Mouse (Mus musculus) ovary, postnatal 14 days (tissue): ENCODE data around the gene Cdipt.

Experiments used
- DNase-seq: peaks from one replicate; pipeline ENCODE4 v3.0.0; 2022; ENCODE audit warnings: low spot score

Cdipt gene

DNA sequence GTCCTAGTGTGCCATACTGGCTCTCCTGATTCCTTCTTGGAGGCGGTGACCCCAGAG is at the start of gene Cdipt:
Cdipt (plus strand) TSS at position 22 of the 57 bp plus-strand sequence.
- no peak for DNase-seq

DNA sequence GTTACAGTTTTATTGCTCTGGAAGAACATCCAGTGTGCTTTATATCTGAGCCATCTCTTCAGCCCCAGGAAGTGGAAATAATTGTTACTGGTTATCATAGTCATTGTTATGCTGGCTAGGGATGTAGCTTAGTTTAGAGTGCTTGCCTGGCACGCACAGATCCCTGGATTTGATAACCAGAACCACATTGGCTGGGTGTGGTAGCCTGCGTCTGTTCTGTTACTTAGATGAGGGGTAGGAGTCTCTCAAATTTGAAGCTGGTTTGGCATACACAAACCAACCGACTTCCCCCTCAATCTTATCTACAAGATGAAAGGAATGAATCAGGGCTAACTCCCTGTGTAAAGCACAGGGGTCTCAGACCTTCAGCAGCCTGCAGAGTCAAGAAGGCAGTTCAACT is 49.4 kb upstream of the Cdipt start:
- DNase-seq = no peak

DNA sequence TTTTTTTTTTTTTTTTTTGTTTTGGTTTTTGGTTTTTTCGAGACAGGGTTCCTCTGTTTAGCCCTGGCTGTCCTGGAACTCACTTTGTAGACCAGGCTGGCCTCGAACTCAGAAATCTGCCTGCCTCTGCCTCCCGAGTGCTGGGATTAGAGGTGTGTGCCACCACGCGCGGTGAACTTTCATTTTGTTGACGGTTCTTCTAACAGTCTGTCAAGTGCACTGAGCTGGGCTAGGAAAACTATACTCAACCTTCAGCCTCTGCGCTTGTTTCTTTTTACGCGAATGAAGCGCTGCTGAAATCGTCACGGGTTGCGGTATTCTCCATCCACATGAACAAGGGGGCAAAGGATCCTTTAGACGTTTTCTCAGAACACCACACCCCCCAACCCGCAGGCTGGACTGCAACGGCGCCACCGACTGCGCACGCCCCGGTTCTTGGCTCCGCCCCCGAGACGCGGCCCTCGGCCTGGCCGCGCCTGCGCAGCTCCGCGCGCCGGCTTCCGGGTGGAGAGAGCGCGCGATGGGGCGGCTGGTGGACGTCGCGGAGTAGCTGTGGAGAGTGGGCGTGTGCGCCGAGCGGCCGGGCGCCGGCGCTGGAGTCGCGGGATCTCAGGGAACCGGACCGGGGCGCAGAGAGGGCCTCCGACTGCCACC is 47.2 kb upstream of the Cdipt start, which contains the start of gene Kctd13:
Kctd13 (plus strand) TSS at position 496 of the 654 bp plus-strand sequence.
- DNase-seq = peak; percentile 91

DNA sequence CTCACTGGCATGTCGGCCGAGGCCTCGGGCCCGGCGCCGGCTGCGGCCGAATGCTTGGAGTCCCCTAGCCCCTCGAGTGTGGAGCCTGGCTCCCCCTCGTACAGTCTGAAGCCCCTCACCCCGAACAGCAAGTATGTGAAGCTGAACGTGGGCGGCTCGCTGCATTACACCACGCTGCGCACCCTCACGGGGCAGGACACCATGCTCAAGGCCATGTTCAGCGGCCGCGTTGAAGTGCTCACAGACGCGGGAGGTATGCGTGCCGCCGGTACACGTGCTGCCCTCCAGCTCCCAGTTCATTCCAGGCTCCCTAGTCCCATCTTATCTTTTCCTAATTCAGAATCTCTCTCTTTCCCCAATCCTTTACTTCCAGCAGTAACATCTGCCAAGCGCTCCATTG is 46.7 kb upstream of the Cdipt start:
- DNase-seq = no peak

DNA sequence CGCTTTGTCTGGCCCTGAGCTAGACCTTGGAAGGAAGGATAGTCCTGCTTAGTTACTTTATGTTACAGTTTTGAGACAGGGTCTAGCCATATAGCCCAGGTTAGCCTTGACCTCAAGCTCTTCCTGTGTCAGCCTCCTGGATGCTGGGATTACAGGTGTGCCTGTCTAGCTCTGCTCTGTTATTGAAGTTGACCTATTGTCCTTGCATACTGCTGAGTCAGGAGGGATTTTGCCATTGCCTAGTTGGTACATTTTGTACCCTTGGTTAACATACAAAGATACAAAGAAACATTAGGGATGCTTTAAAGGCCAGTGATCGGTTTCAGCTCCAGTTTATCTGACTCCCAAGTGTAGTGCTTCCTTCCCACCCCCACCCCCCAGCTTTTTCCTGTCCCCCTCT is 43.1 kb upstream of the Cdipt start:
- no peak for DNase-seq

DNA sequence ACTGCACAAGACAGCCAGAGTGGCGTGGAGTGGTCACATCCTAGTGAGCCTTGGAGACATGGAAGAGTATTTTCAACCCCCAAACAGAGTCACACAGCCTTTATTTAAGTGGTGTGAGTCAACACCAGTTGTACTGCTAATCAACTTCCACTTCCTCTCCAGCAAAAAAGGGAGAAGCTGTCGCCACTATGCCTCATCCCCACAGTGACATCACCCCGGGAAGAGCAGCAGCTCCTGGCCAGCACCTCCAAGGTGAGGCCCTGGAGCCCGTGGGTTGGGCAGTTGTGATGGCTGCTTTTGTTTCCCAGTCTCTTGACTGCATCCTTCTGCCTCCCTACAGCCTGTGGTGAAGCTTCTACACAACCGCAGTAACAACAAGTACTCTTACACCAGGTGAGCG is 34.5 kb upstream of the Cdipt start:
- no peak for DNase-seq

DNA sequence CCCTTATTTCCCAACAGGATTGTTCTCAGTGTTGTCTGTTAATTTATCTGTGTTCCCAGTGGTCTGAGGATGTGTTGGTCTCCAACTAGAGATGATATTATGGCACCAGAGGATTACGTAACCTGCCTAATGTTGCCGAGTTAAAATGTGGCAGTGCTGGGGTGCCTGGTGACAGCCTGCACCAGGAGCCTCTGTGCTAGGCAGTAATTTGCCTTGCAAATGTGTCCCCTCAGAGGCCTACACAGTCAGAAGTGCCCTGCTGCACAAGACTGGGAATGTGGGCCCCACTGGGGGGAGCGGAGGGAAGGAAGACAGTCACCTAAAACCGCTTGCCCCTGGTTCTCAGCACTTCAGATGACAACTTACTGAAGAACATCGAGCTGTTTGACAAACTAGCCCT is 33.9 kb upstream of the Cdipt start:
- no peak for DNase-seq

DNA sequence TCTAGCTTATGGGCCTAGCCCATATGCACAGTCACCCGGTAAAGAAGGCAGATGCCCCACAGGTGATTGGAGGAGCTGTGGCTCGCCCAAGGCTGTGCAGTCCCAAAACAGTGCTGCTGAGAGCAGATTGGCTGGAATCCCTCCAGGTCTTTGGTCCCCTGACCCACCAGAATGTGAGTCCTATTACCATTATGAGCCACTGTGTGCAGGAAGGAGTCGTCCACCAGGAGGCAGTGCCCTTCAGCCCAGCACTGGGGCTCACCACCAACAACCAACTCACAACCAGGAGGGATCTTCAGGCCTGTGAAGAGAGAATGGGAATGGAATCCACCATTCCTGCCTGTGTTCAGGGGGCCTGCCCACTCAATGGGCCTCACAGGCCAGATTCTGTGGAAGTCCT is 29.2 kb upstream of the Cdipt start:
- peak; percentile 27 for DNase-seq

DNA sequence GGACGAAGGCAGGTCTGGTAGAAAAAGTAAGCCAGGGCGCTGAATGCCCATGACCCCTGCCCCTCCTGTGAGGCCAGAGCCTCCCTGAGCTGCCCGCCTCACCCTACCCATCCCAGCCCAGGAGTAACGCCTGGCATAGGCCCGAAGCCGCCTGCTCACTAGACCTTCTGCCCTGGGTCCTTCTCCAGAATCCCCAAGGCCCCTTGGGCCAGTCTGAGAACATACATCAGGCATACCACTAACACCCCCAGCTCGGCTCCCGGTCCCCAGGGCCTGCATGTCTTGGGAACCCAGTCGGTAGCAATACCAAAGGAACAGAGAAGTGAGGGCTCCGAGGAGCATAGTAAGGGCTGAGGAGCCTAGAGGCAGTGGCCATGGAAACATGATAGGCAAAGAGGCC is 27.1 kb upstream of the Cdipt start:
- DNase-seq = no peak

DNA sequence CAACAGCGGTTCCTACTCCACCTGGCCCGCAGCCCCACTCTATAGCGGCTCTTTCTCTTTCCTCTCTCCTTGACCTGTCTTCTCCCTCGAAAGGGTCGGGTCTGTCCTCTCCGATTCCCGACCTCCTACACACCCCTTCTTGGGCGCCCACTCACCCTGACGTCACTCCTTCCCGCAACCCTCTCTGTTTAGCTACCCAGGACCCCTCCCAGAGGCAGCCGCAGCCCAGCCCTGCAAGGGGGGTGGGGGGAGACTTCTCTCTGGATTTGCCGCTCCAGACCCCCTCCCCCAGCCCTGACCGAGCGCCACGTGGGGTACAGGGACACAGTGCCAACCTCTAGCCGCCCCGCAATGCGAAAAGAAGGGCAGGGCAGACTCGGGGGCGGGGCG is 26.3 kb upstream of the Cdipt start, which contains the start of gene Asphd1:
Asphd1 (minus strand) TSS at position 180 of the 390 bp plus-strand sequence.
- no peak for DNase-seq

DNA sequence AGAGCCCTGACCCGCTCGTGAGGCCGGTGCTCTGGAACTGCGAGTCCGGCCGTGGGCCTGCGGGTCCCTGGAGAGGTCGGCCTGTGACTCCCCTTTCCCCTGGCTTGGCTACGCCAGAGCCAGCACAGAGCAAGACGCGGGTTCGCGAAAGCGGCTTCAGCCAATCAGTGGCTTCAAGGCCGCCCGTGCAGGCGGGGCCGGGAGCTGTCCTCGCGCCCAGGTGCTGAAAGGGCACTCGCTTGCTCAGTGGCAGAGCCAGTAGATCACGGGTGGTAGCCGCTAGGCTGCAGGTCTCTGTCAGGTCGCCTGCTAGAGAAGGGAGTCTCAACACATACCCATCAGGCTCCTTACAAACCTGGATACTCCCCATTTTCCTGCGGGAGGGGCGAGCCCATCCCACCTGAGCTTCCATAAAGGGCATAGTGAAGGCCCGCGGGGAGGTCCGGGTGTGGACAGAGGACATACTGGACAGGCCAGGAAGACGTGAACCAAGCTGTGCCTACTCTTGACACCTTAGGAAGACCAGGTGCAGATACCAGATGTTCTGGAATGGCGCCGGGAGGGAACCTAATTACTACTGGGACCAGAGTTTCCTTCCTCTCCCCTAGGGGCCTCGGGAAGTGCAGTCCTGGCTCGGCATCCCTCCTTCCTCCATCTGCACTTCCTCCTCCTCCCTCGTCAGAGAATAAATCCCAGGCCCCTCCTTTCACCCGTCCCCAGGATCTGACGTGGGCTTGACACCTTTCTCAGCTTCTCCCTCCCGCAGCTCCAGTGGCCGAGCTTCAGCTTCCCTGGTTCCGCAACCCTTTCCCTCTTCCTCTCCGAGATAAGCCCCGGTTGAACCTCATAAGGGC is 25.7 kb upstream of the Cdipt start, which contains the start of gene Sez6l2:
Sez6l2 (plus strand) TSS at position 771 of the 854 bp plus-strand sequence.
- DNase-seq = peak; percentile 91

DNA sequence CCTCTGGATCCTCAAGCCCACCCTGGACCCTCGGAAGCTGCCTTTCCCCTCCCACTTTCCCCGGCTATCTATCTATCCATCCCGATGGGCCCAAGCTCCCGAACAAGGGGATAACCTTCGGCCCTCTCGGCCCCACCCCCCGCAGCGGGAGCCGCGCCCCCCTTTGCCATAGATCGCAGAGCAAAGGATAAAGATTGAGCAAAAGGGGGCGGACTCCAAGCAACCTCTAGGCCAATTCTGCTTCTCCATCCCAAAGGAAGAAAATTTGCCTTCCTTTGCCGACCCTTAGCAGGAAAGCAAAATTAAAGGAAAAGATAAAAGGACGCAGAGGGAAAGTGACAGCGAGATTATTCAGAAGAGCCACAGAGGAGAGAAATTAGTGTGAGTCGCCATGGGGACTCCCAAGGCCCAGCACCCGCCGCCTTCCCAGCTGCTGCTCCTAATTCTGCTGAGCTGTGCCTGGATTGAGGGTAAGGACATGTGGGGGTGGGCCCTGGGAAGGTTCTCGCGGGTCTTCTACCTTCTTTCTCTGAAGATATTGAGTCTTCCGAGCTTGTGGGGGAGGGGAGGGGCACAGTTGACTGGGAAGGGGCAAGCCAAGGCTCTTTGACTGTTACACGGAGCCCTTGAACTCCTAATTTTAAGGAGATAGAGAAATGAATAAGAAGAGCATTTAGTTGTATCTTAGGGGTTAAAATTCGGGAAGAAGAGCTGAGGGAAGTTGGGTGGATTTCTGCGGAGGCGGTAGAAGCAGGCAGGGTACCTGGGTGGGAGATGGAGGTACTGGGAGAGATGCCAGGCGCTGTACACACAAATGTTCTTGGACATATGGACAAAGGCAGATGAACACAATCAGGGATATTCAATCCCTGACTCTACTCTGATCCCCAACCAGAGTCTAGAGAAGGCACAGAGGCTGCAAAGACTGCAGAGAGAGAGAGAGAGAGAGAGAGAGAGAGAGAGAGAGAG is 24.8 kb upstream of the Cdipt start:
- no peak for DNase-seq

DNA sequence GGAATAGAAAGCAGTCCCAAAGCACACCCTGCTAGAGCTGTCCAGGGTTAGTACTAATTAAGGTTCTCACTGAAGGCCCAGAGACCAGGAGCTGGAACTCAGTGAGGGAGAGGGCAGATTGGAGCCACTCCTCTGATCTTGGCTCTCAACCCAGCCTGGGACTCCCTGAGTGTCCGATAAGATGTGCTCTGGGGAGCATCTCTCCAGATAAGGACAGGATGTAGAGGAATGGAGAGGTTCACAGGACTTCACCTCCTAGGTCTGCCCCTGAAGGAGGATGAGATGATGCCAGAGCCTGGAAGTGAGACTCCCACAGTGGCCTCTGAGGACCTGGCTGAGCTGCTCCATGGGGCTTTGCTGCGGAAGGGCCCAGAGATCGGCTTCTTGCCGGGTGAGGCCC is 24.0 kb upstream of the Cdipt start:
- DNase-seq = no peak

DNA sequence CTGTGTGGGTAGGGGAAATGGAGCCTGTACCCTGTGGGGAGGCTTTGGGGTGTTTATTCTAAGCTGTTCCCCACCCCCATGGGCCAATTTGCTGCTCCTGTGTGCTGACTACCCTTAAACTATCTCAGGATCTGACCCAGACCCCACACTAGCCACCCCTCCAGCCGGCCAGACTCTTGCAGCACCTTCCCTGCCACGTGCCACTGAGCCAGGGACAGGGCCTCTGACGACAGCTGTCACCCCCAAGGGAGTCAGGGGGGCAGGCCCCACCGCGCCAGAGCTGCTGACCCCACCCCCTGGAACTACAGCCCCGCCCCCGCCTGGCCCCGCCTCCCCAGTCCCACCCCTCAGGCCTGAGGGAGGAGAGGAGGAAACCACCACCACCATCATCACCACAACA is 23.1 kb upstream of the Cdipt start:
- no peak for DNase-seq

DNA sequence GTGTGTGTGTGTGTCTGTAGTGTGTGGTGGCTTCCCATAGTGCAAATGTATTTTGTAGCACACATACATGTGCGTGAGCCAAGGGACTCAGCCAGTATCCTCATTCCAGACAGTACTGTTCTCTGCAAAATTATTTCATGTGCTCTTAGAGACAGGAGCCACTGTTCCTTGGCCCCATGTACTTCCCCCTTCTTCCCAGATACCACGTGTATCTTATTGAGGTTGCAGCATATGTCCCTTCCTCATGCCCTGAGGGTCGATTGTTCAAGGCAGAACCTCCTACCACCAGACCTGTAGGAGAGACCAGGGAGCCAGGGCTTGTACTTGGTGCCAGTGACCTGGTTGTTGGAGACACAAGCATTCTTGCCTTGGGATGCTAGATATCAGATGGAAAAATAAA is 20.6 kb upstream of the Cdipt start:
- DNase-seq = no peak

DNA sequence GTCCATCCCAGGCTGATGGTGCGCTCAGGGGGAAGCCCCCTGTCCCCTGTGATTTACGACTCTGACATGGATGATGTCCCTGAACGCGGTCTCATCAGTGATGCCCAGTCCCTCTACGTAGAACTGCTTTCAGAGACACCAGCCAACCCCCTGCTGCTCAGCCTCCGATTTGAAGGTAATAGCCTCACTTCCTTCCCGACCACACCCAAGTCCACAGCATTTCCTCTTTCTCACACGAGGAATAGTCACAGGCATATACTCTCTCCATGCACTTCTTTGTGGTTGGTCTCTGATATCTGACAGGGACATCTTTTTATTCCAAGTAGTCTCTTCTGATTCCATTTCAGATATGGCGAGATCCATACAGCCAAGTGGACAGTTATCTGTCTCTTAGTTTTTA is 15.9 kb upstream of the Cdipt start:
- DNase-seq = no peak

DNA sequence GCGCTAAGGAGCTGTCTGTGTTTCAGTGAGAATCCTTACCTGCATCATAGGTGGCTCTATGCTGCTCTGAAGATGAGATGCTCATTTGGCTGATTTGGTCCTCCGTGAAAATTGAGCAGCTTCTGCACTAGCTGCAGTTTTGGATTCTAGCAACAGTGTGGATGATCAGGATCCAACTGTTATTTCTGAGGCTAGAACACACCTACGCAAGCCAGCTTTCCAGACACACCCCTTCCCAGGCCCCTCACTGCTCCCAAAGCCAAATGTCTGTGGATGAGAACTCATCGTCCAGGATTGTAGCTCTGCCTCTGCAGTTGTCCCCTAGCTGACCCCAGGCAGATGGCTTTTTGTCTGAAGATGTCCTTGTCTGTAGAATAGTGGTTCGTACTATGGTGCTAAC is 14.6 kb upstream of the Cdipt start:
- DNase-seq = no peak

DNA sequence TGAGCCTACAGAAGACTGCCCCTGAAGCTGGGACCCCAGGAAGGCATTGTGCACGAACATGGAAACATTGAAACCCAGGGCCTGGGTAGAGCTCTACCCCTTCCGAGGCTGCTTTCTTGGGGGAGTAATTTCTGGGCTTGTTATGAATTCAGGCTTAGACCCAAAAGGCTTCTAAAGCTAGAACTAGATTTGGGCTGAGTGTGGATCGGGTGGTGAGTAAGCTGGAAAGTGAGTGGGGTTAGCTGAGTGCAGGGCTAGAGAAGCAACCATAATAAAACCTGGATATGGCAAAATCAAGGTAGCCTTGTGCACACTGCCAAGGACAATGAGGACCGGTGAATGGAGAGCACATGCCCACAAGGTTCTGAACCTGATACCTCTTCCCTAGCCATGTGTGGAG is 13.7 kb upstream of the Cdipt start:
- no peak for DNase-seq

DNA sequence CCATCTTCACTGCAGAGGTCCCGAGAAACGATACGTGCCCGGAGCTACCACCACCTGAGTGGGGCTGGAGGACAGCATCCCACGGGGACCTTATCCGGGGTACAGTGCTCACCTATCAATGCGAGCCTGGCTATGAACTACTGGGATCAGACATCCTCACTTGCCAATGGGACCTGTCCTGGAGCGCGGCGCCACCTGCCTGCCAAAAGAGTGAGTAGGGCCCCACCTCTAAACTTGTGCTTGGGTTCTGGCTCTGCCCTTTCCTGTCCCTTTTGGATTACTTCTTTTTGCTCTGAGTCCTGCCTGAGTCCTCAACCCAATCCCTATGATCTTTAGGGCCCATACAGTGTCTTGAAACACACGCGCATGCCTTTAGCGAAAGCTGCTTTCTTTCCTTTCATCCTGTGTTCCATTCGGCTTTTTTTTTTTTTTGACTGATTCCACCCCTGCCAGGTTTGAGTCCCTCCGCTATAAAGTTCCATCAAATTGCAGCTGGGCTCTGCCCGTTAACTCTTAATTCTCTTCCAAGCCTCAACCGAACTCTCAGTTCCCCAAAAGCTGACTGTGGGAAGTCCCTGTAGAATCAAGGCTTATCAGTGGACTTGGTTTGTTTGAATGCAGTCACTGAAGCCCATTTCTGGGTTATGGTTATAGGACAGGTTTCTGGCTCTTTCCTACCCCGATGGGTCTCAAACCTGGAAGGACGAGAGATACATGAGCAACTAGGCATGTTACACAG is 12.0 kb upstream of the Cdipt start:
- no peak for DNase-seq

DNA sequence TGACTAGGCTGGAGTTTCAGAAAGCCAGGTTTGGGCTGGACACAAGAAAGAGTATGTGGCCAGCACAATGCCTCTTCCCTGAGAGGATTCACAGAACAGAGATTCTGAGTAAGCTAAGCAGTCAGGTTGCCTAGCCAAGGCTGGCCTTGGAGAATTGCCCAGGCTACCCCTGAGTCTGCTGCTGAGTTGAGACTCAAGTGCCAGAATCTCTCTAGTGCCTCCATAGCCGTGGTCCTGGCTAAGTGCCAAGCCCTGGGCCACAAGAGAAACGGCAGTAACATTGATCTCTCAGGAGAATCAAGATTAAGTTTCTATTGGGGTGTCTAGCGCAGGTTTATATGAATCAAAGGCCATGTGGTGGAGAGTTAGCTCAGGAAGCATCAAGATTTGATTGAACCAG is 10.1 kb upstream of the Cdipt start:
- no peak for DNase-seq

DNA sequence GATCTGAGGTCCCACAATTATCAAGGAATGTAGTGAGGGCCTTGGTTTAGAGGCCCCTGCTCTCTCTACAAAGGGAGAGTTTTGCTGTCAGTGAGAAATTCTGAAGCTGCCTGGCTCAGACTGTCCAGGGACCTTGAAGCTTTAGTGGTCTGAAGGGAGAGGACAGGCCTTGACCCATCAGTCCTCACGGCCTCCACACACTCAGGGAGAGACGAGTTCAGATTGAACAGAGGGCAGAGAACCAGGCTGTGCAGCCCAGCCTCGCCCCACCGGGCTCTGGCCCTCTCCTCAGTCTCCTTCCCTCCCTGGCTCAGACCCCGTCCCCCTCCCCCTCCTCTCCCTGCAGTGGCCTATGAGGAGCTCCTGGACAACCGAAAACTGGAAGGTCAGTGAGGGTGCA is 8.4 kb upstream of the Cdipt start:
- no peak for DNase-seq

DNA sequence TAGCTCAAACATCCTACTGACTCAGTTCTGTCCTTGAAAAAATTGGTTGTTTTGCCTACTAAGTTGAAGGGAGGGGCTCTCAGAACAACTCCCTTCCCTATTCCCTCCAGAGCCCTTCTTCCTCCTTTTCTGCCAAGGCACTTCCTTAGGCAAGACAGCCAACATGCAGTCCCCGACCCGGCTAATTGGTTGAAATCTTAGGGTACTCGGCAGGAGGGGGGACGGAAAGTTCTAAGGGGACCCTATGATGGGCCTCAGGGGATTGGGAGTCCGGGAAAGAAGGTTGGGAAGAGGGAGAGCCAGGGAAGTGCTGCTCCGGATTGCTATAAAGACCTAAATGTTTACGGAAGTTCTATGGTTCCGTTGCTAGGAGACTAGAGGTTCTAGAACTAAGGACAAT is 221 bp upstream of the Cdipt start:
- peak; percentile 28 for DNase-seq
